Mouse (Mus musculus): ENCODE results near the gene Ctrb1. TPM values are rescaled to one million over a fixed set of nuclear protein-coding genes. Genes with fewer than 3 reads are reported as not detected.

The Ctrb1 gene
- polyA plus RNA-seq, 1 experiment from 2014 or later: not detected

- TF ChIP-seq EP300 (IDR thresholded peaks at IDR 0.05) (no peak), CTCF (IDR thresholded peaks at IDR 0.05) (no peak)
- H3K36me3 ChIP-seq (ENCODE audit: insufficient read depth, low read length): no peaks in the 10 kb centered on the region
- no peaks in the 10 kb centered on the region for H3K4me1 ChIP-seq (ENCODE audit: insufficient read depth, low read depth, low read length)
- H3K9me3 ChIP-seq (ENCODE audit: low read length): no peaks in the 10 kb centered on the region
- DNase-seq (ENCODE audit: low spot score) (no peak), ATAC-seq (no peak)
- H3K27me3 ChIP-seq (replicated peaks; ENCODE audit: insufficient read depth, low read length): no peaks in the 10 kb centered on the region
- no peak overlapping the region for H3K9ac ChIP-seq (replicated peaks; ENCODE audit: low read depth)
- WGBS: 70% methylated on average over 13 of the region's 13 CpGs
- H3K4me3 ChIP-seq (ENCODE audit: low read depth, low read length): no peak overlapping the region
- no peak overlapping the region for H3K4me2 ChIP-seq (replicated peaks; ENCODE audit: low read depth, low read length)
- H3K27ac ChIP-seq (ENCODE audit: low read length): no peak overlapping the region
Measured at GRCm38 (mm10) chr8:111686881-111687280, 3.9 kb downstream of the Ctrb1 start.

- Histone ChIP-seq H3K4me3 (ENCODE audit: low read depth, low read length) (no peak overlapping the region), H3K9me3 (ENCODE audit: low read length) (no peaks in the 10 kb centered on the region), H3K4me2 (replicated peaks; ENCODE audit: low read depth, low read length) (no peak overlapping the region), H3K9ac (replicated peaks; ENCODE audit: low read depth) (no peak overlapping the region), H3K4me1 (ENCODE audit: insufficient read depth, low read depth, low read length) (no peaks in the 10 kb centered on the region), H3K36me3 (ENCODE audit: insufficient read depth, low read length) (no peaks in the 10 kb centered on the region), H3K27ac (ENCODE audit: low read length) (no peak overlapping the region), H3K27me3 (replicated peaks; ENCODE audit: insufficient read depth, low read length) (no peaks in the 10 kb centered on the region)
- DNase-seq (ENCODE audit: low spot score): no peak
- TF ChIP-seq CTCF (IDR thresholded peaks at IDR 0.05) (no peak), EP300 (IDR thresholded peaks at IDR 0.05) (no peak)
- no peak for ATAC-seq
- 27% methylated on average over 9 of the region's 9 CpGs for WGBS
Measured at GRCm38 (mm10) chr8:111682521-111682920, 8.3 kb downstream of the Ctrb1 start.

GRCm38 (mm10) chr8:111681153-111681552, 9.7 kb downstream of the Ctrb1 start:
- Histone ChIP-seq H3K4me2 (replicated peaks; ENCODE audit: low read depth, low read length) (no peak overlapping the region), H3K4me3 (ENCODE audit: low read depth, low read length) (no peak overlapping the region), H3K27me3 (replicated peaks; ENCODE audit: insufficient read depth, low read length) (no peaks in the 10 kb centered on the region), H3K36me3 (ENCODE audit: insufficient read depth, low read length) (no peaks in the 10 kb centered on the region), H3K27ac (ENCODE audit: low read length) (no peak overlapping the region), H3K4me1 (ENCODE audit: insufficient read depth, low read depth, low read length) (no peaks in the 10 kb centered on the region), H3K9me3 (ENCODE audit: low read length) (no peaks in the 10 kb centered on the region), H3K9ac (replicated peaks; ENCODE audit: low read depth) (no peak overlapping the region)
- ATAC-seq: no peak
- DNase-seq (ENCODE audit: low spot score): no peak
- WGBS: 64% methylated on average over 11 of the region's 11 CpGs
- TF ChIP-seq EP300 (IDR thresholded peaks at IDR 0.05) (no peak), CTCF (IDR thresholded peaks at IDR 0.05) (no peak)

GRCm38 (mm10) chr8:111680423-111681028, 10.3 kb downstream of the Ctrb1 start:
- H3K27ac ChIP-seq (ENCODE audit: low read length): no peak overlapping the region
- DNase-seq (ENCODE audit: low spot score): peak; percentile 43
- no peaks in the 10 kb centered on the region for H3K36me3 ChIP-seq (ENCODE audit: insufficient read depth, low read length)
- H3K4me1 ChIP-seq (ENCODE audit: insufficient read depth, low read depth, low read length): no peaks in the 10 kb centered on the region
- H3K9ac ChIP-seq (replicated peaks; ENCODE audit: low read depth): no peak overlapping the region
- H3K9me3 ChIP-seq (ENCODE audit: low read length): no peaks in the 10 kb centered on the region
- peak; percentile 52 for ATAC-seq
- 31% methylated on average over 17 of the region's 17 CpGs for WGBS
- no peak overlapping the region for H3K4me3 ChIP-seq (ENCODE audit: low read depth, low read length)
- TF ChIP-seq CTCF (IDR thresholded peaks at IDR 0.05) (peak; percentile 46), EP300 (IDR thresholded peaks at IDR 0.05) (no peak)
- H3K27me3 ChIP-seq (replicated peaks; ENCODE audit: insufficient read depth, low read length): no peaks in the 10 kb centered on the region
- no peak overlapping the region for H3K4me2 ChIP-seq (replicated peaks; ENCODE audit: low read depth, low read length)

GRCm38 (mm10) chr8:111678848-111679247, 12.0 kb downstream of the Ctrb1 start:
- Histone ChIP-seq H3K9me3 (ENCODE audit: low read length) (no peaks in the 10 kb centered on the region), H3K9ac (replicated peaks; ENCODE audit: low read depth) (no peak overlapping the region), H3K4me2 (replicated peaks; ENCODE audit: low read depth, low read length) (no peak overlapping the region), H3K4me1 (ENCODE audit: insufficient read depth, low read depth, low read length) (no peaks in the 10 kb centered on the region), H3K27ac (ENCODE audit: low read length) (no peak overlapping the region), H3K36me3 (ENCODE audit: insufficient read depth, low read length) (no peaks in the 10 kb centered on the region), H3K4me3 (ENCODE audit: low read depth, low read length) (no peak overlapping the region), H3K27me3 (replicated peaks; ENCODE audit: insufficient read depth, low read length) (no peaks in the 10 kb centered on the region)
- WGBS: 90% methylated on average over 7 of the region's 7 CpGs
- TF ChIP-seq EP300 (IDR thresholded peaks at IDR 0.05) (no peak), CTCF (IDR thresholded peaks at IDR 0.05) (no peak)
- no peak for ATAC-seq
- no peak for DNase-seq (ENCODE audit: low spot score)

GRCm38 (mm10) chr8:111678111-111678510, 12.7 kb downstream of the Ctrb1 start:
- H3K9ac ChIP-seq (replicated peaks; ENCODE audit: low read depth): no peak overlapping the region
- no peaks in the 10 kb centered on the region for H3K9me3 ChIP-seq (ENCODE audit: low read length)
- H3K27me3 ChIP-seq (replicated peaks; ENCODE audit: insufficient read depth, low read length): no peaks in the 10 kb centered on the region
- DNase-seq (ENCODE audit: low spot score): peak; percentile 79
- 32% methylated on average over 3 of the region's 3 CpGs for WGBS
- no peak overlapping the region for H3K4me3 ChIP-seq (ENCODE audit: low read depth, low read length)
- H3K4me1 ChIP-seq (ENCODE audit: insufficient read depth, low read depth, low read length): no peaks in the 10 kb centered on the region
- H3K27ac ChIP-seq (ENCODE audit: low read length): no peak overlapping the region
- no peaks in the 10 kb centered on the region for H3K36me3 ChIP-seq (ENCODE audit: insufficient read depth, low read length)
- peak; percentile 47 for ATAC-seq
- TF ChIP-seq EP300 (IDR thresholded peaks at IDR 0.05): no peak
- TF ChIP-seq CTCF (IDR thresholded peaks at IDR 0.05): peak; percentile 86
- no peak overlapping the region for H3K4me2 ChIP-seq (replicated peaks; ENCODE audit: low read depth, low read length)

GRCm38 (mm10) chr8:111676237-111676636, 14.6 kb downstream of the Ctrb1 start:
- TF ChIP-seq EP300 (IDR thresholded peaks at IDR 0.05): no peak
- peak; percentile 55 for TF ChIP-seq CTCF (IDR thresholded peaks at IDR 0.05)
- no peak overlapping the region for H3K27ac ChIP-seq (ENCODE audit: low read length)
- H3K4me2 ChIP-seq (replicated peaks; ENCODE audit: low read depth, low read length): no peak overlapping the region
- no peaks in the 10 kb centered on the region for H3K27me3 ChIP-seq (replicated peaks; ENCODE audit: insufficient read depth, low read length)
- no peaks in the 10 kb centered on the region for H3K36me3 ChIP-seq (ENCODE audit: insufficient read depth, low read length)
- DNase-seq (ENCODE audit: low spot score) (no peak), ATAC-seq (no peak)
- H3K9me3 ChIP-seq (ENCODE audit: low read length): no peaks in the 10 kb centered on the region
- no peak overlapping the region for H3K4me3 ChIP-seq (ENCODE audit: low read depth, low read length)
- no peaks in the 10 kb centered on the region for H3K4me1 ChIP-seq (ENCODE audit: insufficient read depth, low read depth, low read length)
- no peak overlapping the region for H3K9ac ChIP-seq (replicated peaks; ENCODE audit: low read depth)
- 72% methylated on average over 8 of the region's 8 CpGs for WGBS

All from lung, postnatal 0 days (tissue).